Mouse (Mus musculus): ENCODE measurements around the gene Gm11172. TPM values are rescaled to one million over a fixed set of nuclear protein-coding genes. Genes with fewer than 3 reads are reported as not detected.
"Not testable (repeated sequence)": the region's sequence is repeated elsewhere in the genome, so short reads cannot be mapped to it uniquely, and the experiment has no call there.

Gm11172 gene
- polyA plus RNA-seq, 1 experiment from 2014 or later = not detected

DNA sequence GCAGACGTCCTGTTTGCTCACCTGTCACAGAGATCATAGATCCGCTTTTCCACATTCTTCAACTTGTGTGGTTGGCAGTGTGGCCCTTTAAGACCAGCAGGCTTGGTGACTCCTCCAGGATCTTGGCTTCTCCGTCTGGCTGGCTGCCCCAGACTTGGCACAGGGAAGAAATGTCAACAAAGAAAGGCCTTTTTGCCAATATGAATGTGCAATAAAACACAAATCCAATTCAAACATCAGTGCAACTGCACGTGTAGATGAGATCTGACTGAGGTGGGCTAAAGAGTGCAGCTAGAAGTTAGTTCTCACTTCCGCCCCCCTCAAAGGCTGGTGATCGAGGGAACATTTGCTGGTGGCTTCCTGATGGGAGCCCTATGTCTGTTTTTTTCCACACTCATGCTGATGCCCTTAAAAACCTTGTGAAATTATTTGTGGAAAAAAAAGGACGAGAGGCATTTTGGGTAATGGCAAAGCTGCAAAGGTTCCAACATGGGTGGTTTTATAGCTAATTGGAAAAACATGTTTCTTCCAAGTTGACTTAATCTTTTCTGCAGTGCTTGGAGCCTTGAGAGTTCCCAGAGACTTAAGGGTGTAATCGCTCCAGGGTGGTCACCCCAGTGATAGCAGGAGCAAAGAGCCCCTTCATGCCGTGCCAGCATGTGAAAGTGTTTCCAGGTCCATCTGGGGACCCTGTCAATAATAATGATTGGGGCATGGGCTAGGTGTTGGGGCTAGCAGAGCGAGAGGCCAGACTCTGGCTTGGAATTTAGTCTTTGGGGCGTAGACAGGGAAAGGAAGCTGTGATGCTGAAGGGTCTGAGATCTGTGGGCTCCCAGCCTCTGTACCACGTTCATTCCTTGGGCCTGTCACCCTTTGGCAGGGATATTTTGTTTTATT is 37.5 kb downstream of the Gm11172 start:
- peaks cover 36% of the 10 kb centered on the region for H3K4me1 ChIP-seq (replicated peaks; ENCODE audit: control insufficient read depth, insufficient read depth, low read length)
- no peaks in the 10 kb centered on the region for H3K9me3 ChIP-seq (ENCODE audit: control insufficient read depth, low read length)
- no peaks in the 10 kb centered on the region for H3K27me3 ChIP-seq (ENCODE audit: control insufficient read depth, insufficient read depth, low read depth, low read length)
- H3K9ac ChIP-seq (ENCODE audit: low read length) = no peak overlapping the region
- H3K27ac ChIP-seq (ENCODE audit: low read length) = peak overlapping the region; percentile 76
- WGBS = 33% methylated on average over 12 of the region's 12 CpGs
- no peak overlapping the region for H3K4me3 ChIP-seq (ENCODE audit: low read length)
- ATAC-seq (ENCODE audit: low read depth) = peak; percentile 77
- H3K4me2 ChIP-seq (ENCODE audit: low read depth, low read length) = peak overlapping the region; percentile 2; the same call in 1 of the 2 replicates
- no peaks in the 10 kb centered on the region for H3K36me3 ChIP-seq (ENCODE audit: control insufficient read depth, insufficient read depth, low read length)

DNA sequence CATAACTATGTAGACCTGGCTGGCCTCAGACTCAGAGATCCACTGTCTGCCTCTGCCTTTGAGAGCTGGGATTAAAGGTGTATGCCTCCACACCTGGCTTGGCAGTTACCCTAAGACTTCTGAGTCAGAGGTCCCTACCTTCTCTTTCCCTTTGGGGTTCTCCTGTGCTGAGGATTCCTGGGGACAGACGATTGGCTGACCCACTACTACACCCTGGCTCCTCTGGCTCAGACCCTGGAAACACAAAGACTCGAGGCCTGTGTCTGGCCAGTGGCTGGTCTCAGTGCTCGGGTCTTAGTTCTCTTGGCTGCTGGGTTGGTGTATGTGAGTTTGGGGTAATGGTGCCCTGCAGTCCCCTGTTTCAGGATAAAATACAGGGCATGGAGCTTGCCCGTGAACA is 38.2 kb downstream of the Gm11172 start:
- Histone ChIP-seq H3K27me3 (ENCODE audit: control insufficient read depth, insufficient read depth, low read depth, low read length) (no peaks in the 10 kb centered on the region), H3K36me3 (ENCODE audit: control insufficient read depth, insufficient read depth, low read length) (no peaks in the 10 kb centered on the region), H3K27ac (ENCODE audit: low read length) (peak overlapping the region; percentile 76), H3K9ac (ENCODE audit: low read length) (0 out of 2 replicates have a peak overlapping the region, but pooled peaks have one; percentile 14), H3K4me1 (replicated peaks; ENCODE audit: control insufficient read depth, insufficient read depth, low read length) (peaks cover 36% of the 10 kb centered on the region), H3K9me3 (ENCODE audit: control insufficient read depth, low read length) (no peaks in the 10 kb centered on the region), H3K4me2 (ENCODE audit: low read depth, low read length) (no peak overlapping the region), H3K4me3 (ENCODE audit: low read length) (no peak overlapping the region)
- no peak for ATAC-seq (ENCODE audit: low read depth)
- 61% methylated on average over 4 of the region's 4 CpGs for WGBS

DNA sequence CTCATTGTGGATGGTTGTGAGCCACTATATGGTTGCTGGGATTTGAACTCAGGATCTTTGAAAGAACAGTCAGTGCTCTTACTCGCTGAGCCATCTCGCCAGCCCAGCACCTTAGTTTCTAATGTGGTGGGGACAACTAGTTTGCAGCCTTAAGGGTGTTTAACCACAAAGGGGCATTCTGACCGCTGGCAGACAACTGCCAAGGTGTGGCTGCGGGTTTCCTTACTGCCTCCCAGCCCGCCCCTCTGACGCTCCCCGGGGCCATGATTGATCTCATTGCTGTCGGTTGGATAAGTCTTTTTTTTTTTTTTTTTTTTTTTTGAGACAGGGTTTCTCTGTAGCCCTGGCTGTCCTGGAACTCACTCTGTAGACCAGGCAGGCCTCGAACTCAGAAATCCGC is 39.5 kb downstream of the Gm11172 start:
- H3K9ac ChIP-seq (ENCODE audit: low read length); H3K4me3 ChIP-seq (ENCODE audit: low read length); ATAC-seq (ENCODE audit: low read depth); H3K9me3 ChIP-seq (ENCODE audit: control insufficient read depth, low read length); H3K27me3 ChIP-seq (ENCODE audit: control insufficient read depth, insufficient read depth, low read depth, low read length); H3K36me3 ChIP-seq (ENCODE audit: control insufficient read depth, insufficient read depth, low read length); H3K4me2 ChIP-seq (ENCODE audit: low read depth, low read length); H3K27ac ChIP-seq (ENCODE audit: low read length): not testable (repeated sequence)
- WGBS = 82% methylated on average over 10 of the region's 10 CpGs
- H3K4me1 ChIP-seq (replicated peaks; ENCODE audit: control insufficient read depth, insufficient read depth, low read length) = peaks cover 36% of the 10 kb centered on the region

DNA sequence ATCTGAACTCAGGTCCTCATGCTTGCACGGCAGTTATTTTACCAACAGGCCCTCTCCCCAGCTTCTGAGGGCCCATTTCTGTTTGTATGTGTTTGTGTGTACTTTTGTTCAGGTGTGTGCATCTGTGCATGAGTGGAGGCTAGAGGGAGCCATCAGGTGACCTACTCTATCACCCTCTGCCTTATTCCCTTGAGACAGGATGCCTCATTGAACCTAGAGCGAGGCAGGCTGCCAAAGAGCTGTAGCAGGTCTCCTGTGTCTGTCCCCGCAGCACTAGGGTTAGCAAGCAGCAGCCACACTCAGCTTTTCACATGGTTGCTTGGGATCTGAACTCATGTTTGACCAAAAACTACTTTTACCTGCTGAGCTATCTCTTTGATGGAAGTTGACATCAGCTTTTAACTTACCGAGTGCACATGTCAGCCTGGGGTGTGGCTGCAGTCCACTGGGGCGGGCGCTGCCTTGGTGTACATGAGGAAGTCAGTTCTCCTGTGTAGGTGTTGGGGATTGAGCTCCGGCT is 47.1 kb downstream of the Gm11172 start:
- Histone ChIP-seq H3K9me3 (ENCODE audit: control insufficient read depth, low read length) (no peaks in the 10 kb centered on the region), H3K36me3 (ENCODE audit: control insufficient read depth, insufficient read depth, low read length) (no peaks in the 10 kb centered on the region), H3K9ac (ENCODE audit: low read length) (no peak overlapping the region), H3K4me2 (ENCODE audit: low read depth, low read length) (no peak overlapping the region), H3K4me1 (replicated peaks; ENCODE audit: control insufficient read depth, insufficient read depth, low read length) (no peaks in the 10 kb centered on the region; the same call in 1 of the 2 replicates), H3K27me3 (ENCODE audit: control insufficient read depth, insufficient read depth, low read depth, low read length) (no peaks in the 10 kb centered on the region), H3K27ac (ENCODE audit: low read length) (no peak overlapping the region), H3K4me3 (ENCODE audit: low read length) (no peak overlapping the region)
- 80% methylated on average over 7 of the region's 7 CpGs for WGBS
- no peak for ATAC-seq (ENCODE audit: low read depth)

DNA sequence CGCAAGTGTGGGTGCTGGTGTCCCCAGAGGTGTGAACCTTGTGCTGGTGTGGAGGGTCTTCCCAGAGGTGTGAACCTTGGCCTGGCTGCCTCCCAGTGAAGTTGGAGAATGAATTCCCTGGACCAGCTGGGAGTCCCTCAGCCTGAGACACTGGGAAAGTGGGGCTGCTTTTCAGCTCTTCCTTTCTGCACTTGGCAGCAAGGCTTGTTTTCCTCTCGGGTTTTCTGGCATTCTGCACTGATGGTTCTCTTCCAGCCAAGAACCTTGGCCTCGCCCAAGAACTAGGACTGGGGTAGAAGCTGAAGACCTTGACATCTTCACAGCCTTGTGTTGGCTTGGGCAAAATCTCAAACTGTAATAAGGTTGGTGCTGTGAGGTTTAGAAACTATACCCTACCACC is 48.7 kb downstream of the Gm11172 start:
- H3K36me3 ChIP-seq (ENCODE audit: control insufficient read depth, insufficient read depth, low read length) = no peaks in the 10 kb centered on the region
- no peaks in the 10 kb centered on the region for H3K9me3 ChIP-seq (ENCODE audit: control insufficient read depth, low read length)
- no peaks in the 10 kb centered on the region for H3K27me3 ChIP-seq (ENCODE audit: control insufficient read depth, insufficient read depth, low read depth, low read length)
- H3K9ac ChIP-seq (ENCODE audit: low read length) = no peak overlapping the region
- ATAC-seq (ENCODE audit: low read depth) = no peak
- no peak overlapping the region for H3K4me2 ChIP-seq (ENCODE audit: low read depth, low read length)
- 66% methylated on average over 3 of the region's 3 CpGs for WGBS
- H3K4me3 ChIP-seq (ENCODE audit: low read length) = no peak overlapping the region
- no peaks in the 10 kb centered on the region; the same call in 1 of the 2 replicates for H3K4me1 ChIP-seq (replicated peaks; ENCODE audit: control insufficient read depth, insufficient read depth, low read length)
- no peak overlapping the region for H3K27ac ChIP-seq (ENCODE audit: low read length)

Other genes starting within 250 kb of the Gm11172 start
- 6.8 and 8.7 TPM in 2 replicates for gene Socs1, start 27.4 kb upstream of the Gm11172 start, polyA plus RNA-seq (2015; fragmentation: Nextera tagmentation; extraction: Ambion mirVana)
- not detected in 2 replicates for gene Tnp2, start 24.3 kb upstream of the Gm11172 start, polyA plus RNA-seq (2015; fragmentation: Nextera tagmentation; extraction: Ambion mirVana)
- not detected in 2 replicates for gene Prm3, start 22.0 kb upstream of the Gm11172 start, polyA plus RNA-seq (2015; fragmentation: Nextera tagmentation; extraction: Ambion mirVana)
- not detected in 2 replicates for gene Prm2, start 16.8 kb upstream of the Gm11172 start, polyA plus RNA-seq (2015; fragmentation: Nextera tagmentation; extraction: Ambion mirVana)
- not detected in 2 replicates for gene Prm1, start 7.1 kb upstream of the Gm11172 start, polyA plus RNA-seq (2015; fragmentation: Nextera tagmentation; extraction: Ambion mirVana)
- 3.1 and 3.4 TPM in 2 replicates for gene Rmi2, start 22.1 kb downstream of the Gm11172 start, polyA plus RNA-seq (2015; fragmentation: Nextera tagmentation; extraction: Ambion mirVana)
- gene Snn, start 248.0 kb downstream of the Gm11172 start, polyA plus RNA-seq (2015; fragmentation: Nextera tagmentation; extraction: Ambion mirVana) = 42.9 and 46.1 TPM in 2 replicates